In the genomic region with DNA sequence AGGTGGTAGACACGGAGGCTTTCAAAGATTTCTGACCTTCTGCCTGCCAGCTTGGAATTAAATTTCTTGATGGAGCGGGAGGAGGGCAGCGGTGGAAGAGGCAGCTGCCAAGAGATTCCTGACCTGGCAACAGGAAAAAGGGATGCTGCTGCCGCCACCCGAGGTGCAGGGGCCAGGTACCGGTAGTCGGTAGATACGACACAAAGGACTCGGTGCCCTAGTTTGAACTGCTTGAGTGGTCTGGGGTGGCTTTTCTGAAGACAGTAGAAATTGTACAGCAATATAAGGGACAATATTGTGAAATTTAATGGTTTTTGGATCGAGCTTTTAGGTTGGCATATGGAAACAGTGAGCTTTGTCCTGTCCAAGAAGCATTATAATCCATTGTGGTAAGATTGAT, we compare ENCODE assay signal across 10 mouse cellular contexts.
DNase-seq lines count a peak whose midpoint lies in the region; ATAC-seq and TF ChIP-seq lines count a peak whose summit lies in the region.
"Had no signal": no experiment of that assay in that cellular context is flagged by ENCODE, and none has a peak within 500 bp of the region (broad histone marks: within the 10 kb centered on the region; RNA-seq: fewer than 3 reads in every experiment).

No protein-coding gene starts in this region.

- no peak for ATAC-seq in heart, embryonic 12.5 days (ENCODE audit: insufficient number of reproducible peaks, low FRiP score)
- ATAC-seq in hindbrain, postnatal 0 days, result 0 out of 2 replicates have a peak, but pooled peaks have one; percentile 31

- no peak for TF ChIP-seq POLR2A in cortical plate, adult 2 months (IDR thresholded peaks at IDR 0.05; ENCODE audit: extremely low read depth, insufficient read depth, low read length)

- 67% methylated on average over 10 of the region's 10 CpGs for WGBS in heart, embryonic 12.5 days
- 65% methylated on average over 10 of the region's 10 CpGs for WGBS in heart, embryonic 10.5 days
- WGBS in hindbrain, postnatal 0 days, result 43% methylated on average over 10 of the region's 10 CpGs

- H3K4me2 ChIP-seq in heart, embryonic 12.5 days, result peak overlapping the region; percentile 21; the same call in 1 of the 2 replicates
- peak overlapping the region; percentile 49; the same call in 1 of the 2 replicates for H3K4me2 ChIP-seq in hindbrain, postnatal 0 days (ENCODE audit: low read depth, low read length)

- no peaks in the 10 kb centered on the region for H3K9me3 ChIP-seq in heart, embryonic 12.5 days (replicated peaks)
- H3K9me3 ChIP-seq in heart, embryonic 10.5 days, result no peaks in the 10 kb centered on the region
- H3K9me3 ChIP-seq in hindbrain, postnatal 0 days (ENCODE audit: low read length), result no peaks in the 10 kb centered on the region
- H3K9me3 ChIP-seq: embryonic facial prominence, embryonic 15.5 days had no signal

- no peak overlapping the region for H3K4me3 ChIP-seq in heart, embryonic 12.5 days
- H3K4me3 ChIP-seq in heart, embryonic 10.5 days, result no peak overlapping the region
- peak overlapping the region; percentile 17; the same call in 1 of the 2 replicates for H3K4me3 ChIP-seq in layer of hippocampus, adult 2 months
- H3K4me3 ChIP-seq in cortical plate, adult 2 months (ENCODE audit: insufficient read depth, low read length), result 0 out of 2 replicates have a peak overlapping the region, but pooled peaks have one; percentile 12
- no peak overlapping the region for H3K4me3 ChIP-seq in hindbrain, postnatal 0 days (ENCODE audit: low read length)

- peaks cover 12% of the 10 kb centered on the region for H3K4me1 ChIP-seq in heart, embryonic 12.5 days (replicated peaks)
- H3K4me1 ChIP-seq in heart, embryonic 10.5 days, result peaks cover 7% of the 10 kb centered on the region; the same call in 1 of the 2 replicates
- peaks cover 3% of the 10 kb centered on the region; the same call in 1 of the 2 replicates for H3K4me1 ChIP-seq in cortical plate, adult 2 months (ENCODE audit: control insufficient read depth, insufficient read depth, low read length)
- no peaks in the 10 kb centered on the region for H3K4me1 ChIP-seq in hindbrain, postnatal 0 days (ENCODE audit: insufficient read depth, low read length)
- H3K4me1 ChIP-seq: embryonic facial prominence, embryonic 15.5 days had no signal

- no peak for DNase-seq in heart, embryonic 10.5 days (ENCODE audit: low spot score)
- DNase-seq in layer of hippocampus, adult 2 months (ENCODE audit: low spot score in 2 of 2), result no peak
- no peak for DNase-seq in layer of hippocampus, adult 11-12 months (ENCODE audit: low spot score)
- DNase-seq in hindbrain, postnatal 0 days (ENCODE audit: low spot score), result no peak
- DNase-seq in adrenal gland, adult (ENCODE audit: inconsistent age in 2 of 2, low spot score in 1 of 2), result no peak
- no peak for DNase-seq in B cell, adult 2 months

- no peaks in the 10 kb centered on the region for H3K27me3 ChIP-seq in heart, embryonic 12.5 days (replicated peaks)
- no peaks in the 10 kb centered on the region for H3K27me3 ChIP-seq in heart, embryonic 10.5 days (ENCODE audit: insufficient read depth, poor library complexity, severe bottlenecking)
- H3K27me3 ChIP-seq in hindbrain, postnatal 0 days (ENCODE audit: insufficient read depth, low read length), result no peaks in the 10 kb centered on the region
- H3K27me3 ChIP-seq: embryonic facial prominence, embryonic 15.5 days had no signal

- H3K27ac ChIP-seq in heart, embryonic 12.5 days (ENCODE audit: poor library complexity, severe bottlenecking), result no peak overlapping the region
- H3K27ac ChIP-seq in heart, embryonic 10.5 days, result no peak overlapping the region
- H3K27ac ChIP-seq in layer of hippocampus, adult 2 months, result no peak overlapping the region
- H3K27ac ChIP-seq in cortical plate, adult 2 months (ENCODE audit: insufficient read depth, low read length), result 0 out of 2 replicates have a peak overlapping the region, but pooled peaks have one; percentile 22
- H3K27ac ChIP-seq in hindbrain, postnatal 0 days, result no peak overlapping the region
- H3K27ac ChIP-seq: embryonic facial prominence, embryonic 15.5 days had no signal

- no peak overlapping the region for H3K9ac ChIP-seq in heart, embryonic 12.5 days
- H3K9ac ChIP-seq in hindbrain, postnatal 0 days (replicated peaks; ENCODE audit: low read length), result no peak overlapping the region
- H3K9ac ChIP-seq: embryonic facial prominence, embryonic 15.5 days; liver, postnatal 0 days had no signal

- no peaks in the 10 kb centered on the region for H3K36me3 ChIP-seq in heart, embryonic 12.5 days
- H3K36me3 ChIP-seq in heart, embryonic 10.5 days, result no peaks in the 10 kb centered on the region
- no peaks in the 10 kb centered on the region for H3K36me3 ChIP-seq in hindbrain, postnatal 0 days (ENCODE audit: insufficient read depth, low read length)
- H3K36me3 ChIP-seq: embryonic facial prominence, embryonic 15.5 days had no signal

- no peak for TF ChIP-seq CTCF in layer of hippocampus, adult 2 months (conservative IDR thresholded peaks at IDR 0.05)
- no peak for TF ChIP-seq CTCF in cortical plate, adult 2 months (IDR thresholded peaks at IDR 0.05; ENCODE audit: extremely low read depth, insufficient read depth, low read length)
- TF ChIP-seq CTCF in hindbrain, postnatal 0 days (IDR thresholded peaks at IDR 0.05; ENCODE audit: low read depth), result no peak

Comparison
In these comparisons a context has a peak if more than half of its experiments do, and no peak if none do; other contexts are left out.
1. H3K4me3 ChIP-seq: peak in layer of hippocampus, adult 2 months (single experiment) and cortical plate, adult 2 months (single experiment); none in heart, embryonic 12.5 days (single experiment), heart, embryonic 10.5 days (single experiment) and hindbrain, postnatal 0 days (single experiment).